Comparison of ENCODE assay signal across 11 mouse cellular contexts in the genomic region with DNA sequence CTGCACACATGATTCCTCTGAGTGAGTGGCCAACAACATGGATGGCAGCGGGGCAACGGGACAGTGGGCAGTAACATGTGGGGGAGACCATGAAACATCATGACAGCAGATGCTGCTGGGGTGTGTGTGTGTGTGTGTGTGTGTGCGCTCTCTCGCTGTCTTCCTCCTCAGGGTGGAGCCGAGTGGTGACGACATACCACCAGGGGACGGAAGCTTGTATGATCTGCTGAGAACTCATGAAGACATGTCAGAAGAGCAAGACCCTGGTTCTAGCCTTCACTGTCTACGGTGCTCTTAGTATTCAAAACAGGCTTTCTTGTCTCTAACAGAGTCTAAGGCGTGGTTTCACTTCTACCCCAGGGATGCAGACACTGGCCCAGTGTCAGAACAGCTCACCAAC.
DNase-seq lines count a peak whose midpoint lies in the region; ATAC-seq and TF ChIP-seq lines count a peak whose summit lies in the region.
"Had no signal": no experiment of that assay in that cellular context is flagged by ENCODE, and none has a peak within 500 bp of the region (broad histone marks: within the 10 kb centered on the region; RNA-seq: fewer than 3 reads in every experiment).

No protein-coding gene starts in this region.

- peak; percentile 76 for ATAC-seq in activated CD4-positive, CD25-positive, alpha-beta regulatory T cell, adult 4 months
- ATAC-seq in lung, postnatal 0 days, result no peak
- no peak for ATAC-seq in midbrain, postnatal 0 days (ENCODE audit: low FRiP score)
- ATAC-seq in forebrain, embryonic 12.5 days (ENCODE audit: low FRiP score), result no peak

- no peak for TF ChIP-seq EP300 in lung, postnatal 0 days (IDR thresholded peaks at IDR 0.05)

- peak overlapping the region; percentile 3; the same call in 1 of the 2 replicates for H3K4me3 ChIP-seq in lung, postnatal 0 days (ENCODE audit: low read depth, low read length)
- peak overlapping the region; percentile 72 for H3K4me3 ChIP-seq in spleen, adult 2 months (ENCODE audit: extremely low read depth, insufficient read depth, insufficient read length)
- no peak overlapping the region for H3K4me3 ChIP-seq in midbrain, postnatal 0 days (ENCODE audit: low read depth, low read length)
- H3K4me3 ChIP-seq in forebrain, embryonic 12.5 days (replicated peaks), result no peak overlapping the region
- H3K4me3 ChIP-seq: embryonic facial prominence, embryonic 12.5 days; myocyte had no signal

- WGBS in lung, postnatal 0 days, result 84% methylated on average over 9 of the region's 9 CpGs
- 5% methylated on average over 9 of the region's 9 CpGs for WGBS in spleen, adult 2 months
- 95% methylated on average over 9 of the region's 9 CpGs for WGBS in midbrain, postnatal 0 days
- 93% methylated on average over 9 of the region's 9 CpGs for WGBS in forebrain, embryonic 12.5 days

- H3K27ac ChIP-seq in lung, postnatal 0 days (ENCODE audit: low read length), result peak overlapping the region; percentile 47; the same call in 1 of the 2 replicates
- H3K27ac ChIP-seq in spleen, adult 2 months (ENCODE audit: insufficient read depth, low read length), result peak overlapping the region; percentile 80
- H3K27ac ChIP-seq in midbrain, postnatal 0 days (ENCODE audit: low read depth, low read length), result no peak overlapping the region
- no peak overlapping the region for H3K27ac ChIP-seq in forebrain, embryonic 12.5 days
- H3K27ac ChIP-seq: embryonic facial prominence, embryonic 12.5 days had no signal

- no peak for TF ChIP-seq CTCF in lung, postnatal 0 days (IDR thresholded peaks at IDR 0.05)
- no peak for TF ChIP-seq CTCF in spleen, adult 2 months (IDR thresholded peaks at IDR 0.05; ENCODE audit: extremely low read depth, insufficient read depth, insufficient read length, insufficient replicate concordance)
- TF ChIP-seq CTCF in midbrain, postnatal 0 days (IDR thresholded peaks at IDR 0.05), result no peak

- DNase-seq in CD4-positive, CD25-positive, alpha-beta regulatory T cell, adult 2 months (ENCODE audit: low read depth, low spot score), result peak; percentile 90
- no peak for DNase-seq in lung, postnatal 0 days (ENCODE audit: low spot score)
- DNase-seq in spleen, adult 2 months (ENCODE audit: low read depth in 1 of 2, low spot score in 2 of 2), result peak; percentile 73 to 74
- no peak for DNase-seq in midbrain, postnatal 0 days (ENCODE audit: low spot score)
- DNase-seq in kidney, adult 18-20 months, result no peak
- no peak for DNase-seq in left cerebral cortex, adult 11 months (ENCODE audit: low spot score)
- DNase-seq: kidney, postnatal 14 days had no signal

- no peaks in the 10 kb centered on the region for H3K27me3 ChIP-seq in lung, postnatal 0 days (replicated peaks; ENCODE audit: insufficient read depth, low read length)
- no peaks in the 10 kb centered on the region for H3K27me3 ChIP-seq in spleen, adult 2 months (ENCODE audit: control insufficient read depth, insufficient read depth, low read length)
- no peaks in the 10 kb centered on the region for H3K27me3 ChIP-seq in midbrain, postnatal 0 days (ENCODE audit: insufficient read depth, low read length)
- H3K27me3 ChIP-seq in forebrain, embryonic 12.5 days, result no peaks in the 10 kb centered on the region
- H3K27me3 ChIP-seq: embryonic facial prominence, embryonic 12.5 days had no signal

- TF ChIP-seq POLR2A in spleen, adult 2 months (IDR thresholded peaks at IDR 0.05; ENCODE audit: low read depth, low read length), result peak; percentile 37; the same call in 1 of the 2 replicates

- H3K36me3 ChIP-seq in lung, postnatal 0 days (ENCODE audit: insufficient read depth, low read length), result no peaks in the 10 kb centered on the region
- H3K36me3 ChIP-seq in spleen, adult 2 months (ENCODE audit: control insufficient read depth, insufficient read depth, low read length), result peaks cover 6% of the 10 kb centered on the region; the same call in 1 of the 2 replicates
- no peaks in the 10 kb centered on the region for H3K36me3 ChIP-seq in midbrain, postnatal 0 days (ENCODE audit: insufficient read depth, low read length)
- H3K36me3 ChIP-seq in forebrain, embryonic 12.5 days (replicated peaks), result peaks cover 12% of the 10 kb centered on the region

- no peaks in the 10 kb centered on the region for H3K9me3 ChIP-seq in lung, postnatal 0 days (ENCODE audit: low read length)
- H3K9me3 ChIP-seq in midbrain, postnatal 0 days (ENCODE audit: low read length), result no peaks in the 10 kb centered on the region
- H3K9me3 ChIP-seq in forebrain, embryonic 12.5 days, result no peaks in the 10 kb centered on the region
- H3K9me3 ChIP-seq: embryonic facial prominence, embryonic 12.5 days had no signal

- no peak overlapping the region for H3K9ac ChIP-seq in lung, postnatal 0 days (replicated peaks; ENCODE audit: low read depth)
- no peak overlapping the region for H3K9ac ChIP-seq in midbrain, postnatal 0 days (replicated peaks; ENCODE audit: low read length, poor library complexity, severe bottlenecking)
- H3K9ac ChIP-seq in forebrain, embryonic 12.5 days, result no peak overlapping the region
- H3K9ac ChIP-seq: embryonic facial prominence, embryonic 12.5 days had no signal

- no peaks in the 10 kb centered on the region for H3K4me1 ChIP-seq in lung, postnatal 0 days (ENCODE audit: insufficient read depth, low read depth, low read length)
- peaks cover 22% of the 10 kb centered on the region; the same call in 1 of the 2 replicates for H3K4me1 ChIP-seq in spleen, adult 2 months (ENCODE audit: control insufficient read depth, insufficient read depth, insufficient read length)
- no peaks in the 10 kb centered on the region for H3K4me1 ChIP-seq in midbrain, postnatal 0 days (ENCODE audit: insufficient read depth, low read length)
- H3K4me1 ChIP-seq in forebrain, embryonic 12.5 days, result peaks cover 15% of the 10 kb centered on the region

- no peak overlapping the region for H3K4me2 ChIP-seq in lung, postnatal 0 days (replicated peaks; ENCODE audit: low read depth, low read length)
- no peak overlapping the region for H3K4me2 ChIP-seq in midbrain, postnatal 0 days (ENCODE audit: low read depth, low read length, poor library complexity, severe bottlenecking)
- no peak overlapping the region for H3K4me2 ChIP-seq in forebrain, embryonic 12.5 days
- H3K4me2 ChIP-seq: embryonic facial prominence, embryonic 12.5 days had no signal

Comparison
In these comparisons a context has a peak if more than half of its experiments do, and no peak if none do; other contexts are left out.
1. DNase-seq: peak in CD4-positive, CD25-positive, alpha-beta regulatory T cell, adult 2 months (single experiment) and spleen, adult 2 months (2 of 2); none in lung, postnatal 0 days (single experiment), midbrain, postnatal 0 days (single experiment), kidney, adult 18-20 months (single experiment) and left cerebral cortex, adult 11 months (single experiment).
2. H3K27ac ChIP-seq: peak in lung, postnatal 0 days (single experiment) and spleen, adult 2 months (single experiment); none in midbrain, postnatal 0 days (single experiment) and forebrain, embryonic 12.5 days (single experiment).
3. H3K4me3 ChIP-seq: peak in lung, postnatal 0 days (single experiment) and spleen, adult 2 months (single experiment); none in midbrain, postnatal 0 days (single experiment) and forebrain, embryonic 12.5 days (single experiment).